Mouse (Mus musculus): ENCODE measurements at regions not wholly inside any gene's neighbourhood (a gene's known extent, or its start where the extent isn't known, plus 50 kb on each side); places are given as distances from the start of the nearest gene placed in this dataset.

DNA sequence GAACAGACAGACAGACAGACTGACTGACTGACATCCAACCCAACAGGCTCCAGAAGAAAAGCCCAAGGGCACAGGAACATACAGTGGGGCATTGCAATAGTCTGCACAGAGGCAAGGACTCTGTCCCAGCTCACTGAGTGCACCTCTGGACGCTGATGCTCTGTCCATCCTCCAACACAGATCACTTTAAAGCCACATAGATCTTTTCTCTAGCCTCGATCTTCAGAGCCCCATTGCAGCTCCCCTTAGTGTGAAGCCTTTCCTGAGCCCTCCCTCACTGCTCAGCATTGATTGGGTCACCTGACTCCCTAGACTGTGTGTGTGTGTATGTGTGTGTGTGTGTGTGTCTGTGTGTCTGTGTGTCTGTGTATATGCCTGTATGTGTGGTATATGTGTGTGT is 218.2 kb upstream of the Srrm4 start:
- no peak overlapping the region for H3K9ac ChIP-seq (ENCODE audit: low read depth, low read length, severe bottlenecking)
- H3K4me1 ChIP-seq (ENCODE audit: control insufficient read depth, insufficient read depth, low read length), result no peaks in the 10 kb centered on the region
- WGBS, result 56% methylated on average over 2 of the region's 2 CpGs
- H3K27ac ChIP-seq (replicated peaks; ENCODE audit: low read depth, low read length), result no peak overlapping the region
- H3K9me3 ChIP-seq (ENCODE audit: control insufficient read depth, low read length), result no peaks in the 10 kb centered on the region
- no peak for ATAC-seq (ENCODE audit: low FRiP score, low read depth)
- no peaks in the 10 kb centered on the region for H3K27me3 ChIP-seq (ENCODE audit: control insufficient read depth, insufficient read depth, low read length)
- TF ChIP-seq POLR2A (IDR thresholded peaks at IDR 0.05; ENCODE audit: borderline replicate concordance, extremely low read depth, insufficient read depth, insufficient read length), result no peak
- no peak overlapping the region for H3K4me2 ChIP-seq (replicated peaks; ENCODE audit: low read depth, low read length, severe bottlenecking)
- H3K36me3 ChIP-seq (ENCODE audit: control insufficient read depth, insufficient read depth, low read length), result no peaks in the 10 kb centered on the region
- H3K4me3 ChIP-seq (replicated peaks; ENCODE audit: low read length), result no peak overlapping the region
- DNase-seq (ENCODE audit: low spot score), result no peak

DNA sequence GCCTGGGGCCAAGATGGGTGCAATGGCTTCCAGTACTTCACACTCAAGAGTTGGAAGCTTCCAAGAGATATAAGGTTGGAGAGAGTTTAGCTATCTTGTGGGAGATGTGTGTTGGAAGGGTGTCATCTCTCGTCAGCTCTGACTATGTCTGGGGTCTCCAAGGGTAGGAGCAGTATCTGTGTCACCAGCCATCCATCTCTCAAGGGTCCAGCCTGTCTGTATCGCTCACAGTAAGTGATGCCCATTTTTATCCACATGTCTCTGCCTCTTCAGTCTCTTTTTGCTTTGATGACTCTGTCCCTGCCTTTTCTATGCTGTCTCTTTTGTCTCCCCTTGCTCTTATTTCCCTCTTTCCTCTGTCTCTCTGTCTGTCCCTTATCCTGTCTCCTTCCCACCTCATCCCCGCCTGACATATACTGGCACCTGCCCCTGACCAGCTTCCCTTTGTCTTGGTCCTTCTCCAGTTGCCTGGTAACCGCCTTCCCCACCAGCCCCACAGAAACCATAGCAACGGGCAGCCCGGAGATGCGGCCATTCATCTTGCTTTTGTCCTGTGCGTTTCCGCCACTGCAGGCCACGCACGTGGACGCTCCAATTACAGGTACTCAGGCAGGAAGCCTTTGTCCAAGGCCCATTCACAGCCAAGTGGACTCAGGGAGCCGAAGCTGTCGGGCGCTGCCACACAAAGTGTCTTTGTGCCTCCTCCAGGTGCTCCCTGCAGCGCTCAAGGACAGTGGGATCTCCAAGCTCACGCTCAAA is 217.6 kb upstream of the Srrm4 start:
- no peaks in the 10 kb centered on the region for H3K9me3 ChIP-seq (ENCODE audit: control insufficient read depth, low read length)
- H3K27ac ChIP-seq (replicated peaks; ENCODE audit: low read depth, low read length), result no peak overlapping the region
- no peak for TF ChIP-seq POLR2A (IDR thresholded peaks at IDR 0.05; ENCODE audit: borderline replicate concordance, extremely low read depth, insufficient read depth, insufficient read length)
- H3K4me2 ChIP-seq (replicated peaks; ENCODE audit: low read depth, low read length, severe bottlenecking), result no peak overlapping the region
- H3K36me3 ChIP-seq (ENCODE audit: control insufficient read depth, insufficient read depth, low read length), result no peaks in the 10 kb centered on the region
- 55% methylated on average over 17 of the region's 17 CpGs for whole genome bisulfite sequencing
- ATAC-seq (ENCODE audit: low FRiP score, low read depth) (no peak), DNase-seq (ENCODE audit: low spot score) (no peak)
- no peaks in the 10 kb centered on the region for H3K4me1 ChIP-seq (ENCODE audit: control insufficient read depth, insufficient read depth, low read length)
- H3K27me3 ChIP-seq (ENCODE audit: control insufficient read depth, insufficient read depth, low read length), result no peaks in the 10 kb centered on the region
- no peak overlapping the region for H3K9ac ChIP-seq (ENCODE audit: low read depth, low read length, severe bottlenecking)
- no peak overlapping the region for H3K4me3 ChIP-seq (replicated peaks; ENCODE audit: low read length)

DNA sequence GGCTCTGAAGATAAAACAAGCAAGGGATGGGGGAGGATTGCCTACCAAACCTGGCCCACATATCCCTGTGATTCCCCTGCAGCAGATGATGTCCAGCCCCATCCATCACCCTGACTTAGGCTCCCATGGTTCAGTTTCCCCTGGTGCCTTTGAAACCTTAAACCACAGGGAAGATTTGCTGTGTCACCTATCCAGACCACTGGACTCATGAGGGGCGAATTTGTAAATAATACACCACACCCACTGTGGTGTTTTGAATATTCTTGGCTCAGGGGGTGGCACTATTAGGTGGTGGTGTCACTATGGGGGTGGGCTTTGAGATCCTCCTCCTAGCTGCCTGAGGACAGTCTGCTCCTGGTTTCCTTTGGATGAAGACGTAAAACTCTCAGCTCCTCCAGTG is 205.8 kb upstream of the Srrm4 start:
- no peak for TF ChIP-seq POLR2A (IDR thresholded peaks at IDR 0.05; ENCODE audit: borderline replicate concordance, extremely low read depth, insufficient read depth, insufficient read length)
- Histone ChIP-seq H3K4me3 (replicated peaks; ENCODE audit: low read length) (no peak overlapping the region), H3K27me3 (ENCODE audit: control insufficient read depth, insufficient read depth, low read length) (no peaks in the 10 kb centered on the region), H3K9ac (ENCODE audit: low read depth, low read length, severe bottlenecking) (no peak overlapping the region), H3K4me2 (replicated peaks; ENCODE audit: low read depth, low read length, severe bottlenecking) (no peak overlapping the region), H3K27ac (replicated peaks; ENCODE audit: low read depth, low read length) (no peak overlapping the region), H3K4me1 (ENCODE audit: control insufficient read depth, insufficient read depth, low read length) (no peaks in the 10 kb centered on the region), H3K9me3 (ENCODE audit: control insufficient read depth, low read length) (no peaks in the 10 kb centered on the region), H3K36me3 (ENCODE audit: control insufficient read depth, insufficient read depth, low read length) (no peaks in the 10 kb centered on the region)
- whole genome bisulfite sequencing, result 20% methylated on average over 2 of the region's 2 CpGs
- ATAC-seq (ENCODE audit: low FRiP score, low read depth) (no peak), DNase-seq (ENCODE audit: low spot score) (no peak)

DNA sequence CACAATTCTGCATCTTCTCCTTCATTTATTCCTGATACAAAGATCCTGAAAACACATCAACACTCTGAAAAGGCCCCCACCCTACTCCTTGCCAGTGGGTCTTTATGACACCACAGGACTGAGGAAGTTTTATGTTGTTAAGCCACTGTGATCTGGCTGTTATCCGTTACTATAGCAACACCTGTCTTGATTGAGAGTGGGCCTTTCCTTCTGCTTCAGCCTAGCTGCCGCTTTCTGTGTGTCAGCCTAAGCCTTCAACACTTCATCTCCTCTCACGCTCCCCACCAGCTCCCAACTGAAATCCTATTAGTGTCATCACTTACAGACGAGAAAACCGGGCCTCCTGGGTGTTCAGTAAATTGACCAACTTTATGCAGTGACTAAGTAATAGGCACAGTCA is 203.6 kb upstream of the Srrm4 start:
- H3K27ac ChIP-seq (replicated peaks; ENCODE audit: low read depth, low read length), result no peak overlapping the region
- H3K36me3 ChIP-seq (ENCODE audit: control insufficient read depth, insufficient read depth, low read length), result no peaks in the 10 kb centered on the region
- H3K9ac ChIP-seq (ENCODE audit: low read depth, low read length, severe bottlenecking), result no peak overlapping the region
- no peak overlapping the region for H3K4me2 ChIP-seq (replicated peaks; ENCODE audit: low read depth, low read length, severe bottlenecking)
- no peaks in the 10 kb centered on the region for H3K9me3 ChIP-seq (ENCODE audit: control insufficient read depth, low read length)
- no peak for DNase-seq (ENCODE audit: low spot score)
- no peak overlapping the region for H3K4me3 ChIP-seq (replicated peaks; ENCODE audit: low read length)
- H3K4me1 ChIP-seq (ENCODE audit: control insufficient read depth, insufficient read depth, low read length), result no peaks in the 10 kb centered on the region
- no peaks in the 10 kb centered on the region for H3K27me3 ChIP-seq (ENCODE audit: control insufficient read depth, insufficient read depth, low read length)
- ATAC-seq (ENCODE audit: low FRiP score, low read depth), result no peak
- WGBS, result 60% methylated on average over 5 of the region's 5 CpGs
- no peak for TF ChIP-seq POLR2A (IDR thresholded peaks at IDR 0.05; ENCODE audit: borderline replicate concordance, extremely low read depth, insufficient read depth, insufficient read length)

DNA sequence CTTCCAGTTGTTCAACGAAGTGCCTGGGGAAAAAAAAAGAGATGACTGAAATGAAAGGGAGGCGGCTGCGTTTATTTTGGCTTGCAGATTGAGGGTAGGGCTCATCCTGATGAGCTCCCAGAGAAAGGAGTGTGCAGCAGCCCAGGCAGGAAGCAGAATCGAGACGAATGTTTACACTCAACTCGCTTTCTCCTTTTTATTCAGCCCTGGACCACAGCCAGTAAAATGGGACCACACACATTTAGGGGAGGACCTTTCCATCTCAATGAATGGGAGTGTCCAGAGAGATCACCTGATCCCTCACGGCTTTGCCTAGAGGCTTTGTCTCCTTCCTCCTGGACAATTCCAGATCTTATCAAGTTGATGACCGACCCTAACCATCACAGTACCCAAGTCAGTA is 198.8 kb upstream of the Srrm4 start:
- H3K27ac ChIP-seq (replicated peaks; ENCODE audit: low read depth, low read length), result no peak overlapping the region
- no peaks in the 10 kb centered on the region for H3K4me1 ChIP-seq (ENCODE audit: control insufficient read depth, insufficient read depth, low read length)
- ATAC-seq (ENCODE audit: low FRiP score, low read depth) (no peak), DNase-seq (ENCODE audit: low spot score) (no peak)
- no peaks in the 10 kb centered on the region for H3K36me3 ChIP-seq (ENCODE audit: control insufficient read depth, insufficient read depth, low read length)
- H3K9ac ChIP-seq (ENCODE audit: low read depth, low read length, severe bottlenecking), result no peak overlapping the region
- no peak overlapping the region for H3K4me3 ChIP-seq (replicated peaks; ENCODE audit: low read length)
- no peaks in the 10 kb centered on the region for H3K9me3 ChIP-seq (ENCODE audit: control insufficient read depth, low read length)
- no peaks in the 10 kb centered on the region for H3K27me3 ChIP-seq (ENCODE audit: control insufficient read depth, insufficient read depth, low read length)
- no peak for TF ChIP-seq POLR2A (IDR thresholded peaks at IDR 0.05; ENCODE audit: borderline replicate concordance, extremely low read depth, insufficient read depth, insufficient read length)
- no peak overlapping the region for H3K4me2 ChIP-seq (replicated peaks; ENCODE audit: low read depth, low read length, severe bottlenecking)
- WGBS, result 67% methylated on average over 8 of the region's 8 CpGs

Data from limb, embryonic 14.5 days (tissue).